Mouse (Mus musculus): ENCODE results near the gene 4931409K22Rik. TPM values are rescaled to one million over a fixed set of nuclear protein-coding genes. Genes with fewer than 3 reads are reported as not detected.
A peak's percentile ranks its signal among the peaks of the same experiment; 100 is the strongest.

The 4931409K22Rik gene
- polyA plus RNA-seq, 1 experiment from 2014 or later = 0.08 TPM

- WGBS = 4% methylated on average over 32 of the region's 34 CpGs
- Histone ChIP-seq H3K27ac (ENCODE audit: low read length) (no peak overlapping the region), H3K9me3 (replicated peaks; ENCODE audit: control insufficient read depth, low read length, poor library complexity, severe bottlenecking) (no peaks in the 10 kb centered on the region), H3K4me1 (ENCODE audit: control insufficient read depth, insufficient read depth, low read length) (peaks cover 10% of the 10 kb centered on the region), H3K27me3 (ENCODE audit: control insufficient read depth, insufficient read depth, low read depth, low read length) (peaks cover 54% of the 10 kb centered on the region), H3K9ac (ENCODE audit: low read depth, low read length) (peak overlapping the region; percentile 55; the same call in 1 of the 2 replicates), H3K4me2 (ENCODE audit: low read length) (peak overlapping the region; percentile 89), H3K4me3 (ENCODE audit: low read depth, low read length) (peak overlapping the region; percentile 43), H3K36me3 (ENCODE audit: control insufficient read depth, insufficient read depth, low read length) (no peaks in the 10 kb centered on the region)
- ATAC-seq = no peak
Measured at GRCm38 (mm10) chr5:24525360-24526189, 31.0 kb downstream of the 4931409K22Rik start.

- Histone ChIP-seq H3K9me3 (replicated peaks; ENCODE audit: control insufficient read depth, low read length, poor library complexity, severe bottlenecking) (no peaks in the 10 kb centered on the region), H3K4me1 (ENCODE audit: control insufficient read depth, insufficient read depth, low read length) (peaks cover 10% of the 10 kb centered on the region; the same call in 1 of the 2 replicates), H3K27ac (ENCODE audit: low read length) (no peak overlapping the region), H3K4me3 (ENCODE audit: low read depth, low read length) (no peak overlapping the region), H3K36me3 (ENCODE audit: control insufficient read depth, insufficient read depth, low read length) (no peaks in the 10 kb centered on the region), H3K27me3 (ENCODE audit: control insufficient read depth, insufficient read depth, low read depth, low read length) (peaks cover 54% of the 10 kb centered on the region), H3K9ac (ENCODE audit: low read depth, low read length) (no peak overlapping the region), H3K4me2 (ENCODE audit: low read length) (no peak overlapping the region)
- no peak for ATAC-seq
- 12% methylated on average over 4 of the region's 4 CpGs for WGBS
Measured at GRCm38 (mm10) chr5:24524522-24524921, 32.1 kb downstream of the 4931409K22Rik start.

- ATAC-seq = no peak
- 38% methylated on average over 8 of the region's 8 CpGs for WGBS
- H3K4me2 ChIP-seq (ENCODE audit: low read length) = no peak overlapping the region
- H3K27ac ChIP-seq (ENCODE audit: low read length) = no peak overlapping the region
- no peak overlapping the region for H3K4me3 ChIP-seq (ENCODE audit: low read depth, low read length)
- H3K9me3 ChIP-seq (replicated peaks; ENCODE audit: control insufficient read depth, low read length, poor library complexity, severe bottlenecking) = no peaks in the 10 kb centered on the region
- no peak overlapping the region for H3K9ac ChIP-seq (ENCODE audit: low read depth, low read length)
- H3K36me3 ChIP-seq (ENCODE audit: control insufficient read depth, insufficient read depth, low read length) = no peaks in the 10 kb centered on the region
- peaks cover 10% of the 10 kb centered on the region; the same call in 1 of the 2 replicates for H3K4me1 ChIP-seq (ENCODE audit: control insufficient read depth, insufficient read depth, low read length)
- peaks cover 48% of the 10 kb centered on the region for H3K27me3 ChIP-seq (ENCODE audit: control insufficient read depth, insufficient read depth, low read depth, low read length)
Measured at GRCm38 (mm10) chr5:24523806-24524205, 32.8 kb downstream of the 4931409K22Rik start.

GRCm38 (mm10) chr5:24521366-24521765 is 35.2 kb downstream of the 4931409K22Rik start:
- H3K36me3 ChIP-seq (ENCODE audit: control insufficient read depth, insufficient read depth, low read length) = no peaks in the 10 kb centered on the region
- 75% methylated on average over 8 of the region's 8 CpGs for WGBS
- H3K4me2 ChIP-seq (ENCODE audit: low read length) = no peak overlapping the region
- ATAC-seq = no peak
- no peak overlapping the region for H3K9ac ChIP-seq (ENCODE audit: low read depth, low read length)
- H3K4me3 ChIP-seq (ENCODE audit: low read depth, low read length) = no peak overlapping the region
- H3K27me3 ChIP-seq (ENCODE audit: control insufficient read depth, insufficient read depth, low read depth, low read length) = peaks cover 30% of the 10 kb centered on the region
- no peaks in the 10 kb centered on the region for H3K9me3 ChIP-seq (replicated peaks; ENCODE audit: control insufficient read depth, low read length, poor library complexity, severe bottlenecking)
- no peak overlapping the region for H3K27ac ChIP-seq (ENCODE audit: low read length)
- peaks cover 4% of the 10 kb centered on the region; the same call in 1 of the 2 replicates for H3K4me1 ChIP-seq (ENCODE audit: control insufficient read depth, insufficient read depth, low read length)

- no peaks in the 10 kb centered on the region for H3K9me3 ChIP-seq (replicated peaks; ENCODE audit: control insufficient read depth, low read length, poor library complexity, severe bottlenecking)
- H3K36me3 ChIP-seq (ENCODE audit: control insufficient read depth, insufficient read depth, low read length) = no peaks in the 10 kb centered on the region
- no peak overlapping the region for H3K27ac ChIP-seq (ENCODE audit: low read length)
- no peaks in the 10 kb centered on the region for H3K27me3 ChIP-seq (ENCODE audit: control insufficient read depth, insufficient read depth, low read depth, low read length)
- H3K4me1 ChIP-seq (ENCODE audit: control insufficient read depth, insufficient read depth, low read length) = no peaks in the 10 kb centered on the region
- H3K9ac ChIP-seq (ENCODE audit: low read depth, low read length) = no peak overlapping the region
- H3K4me2 ChIP-seq (ENCODE audit: low read length) = no peak overlapping the region
- no peak for ATAC-seq
- H3K4me3 ChIP-seq (ENCODE audit: low read depth, low read length) = no peak overlapping the region
- 56% methylated on average over 8 of the region's 8 CpGs for WGBS
Measured at GRCm38 (mm10) chr5:24512271-24512670, 44.3 kb downstream of the 4931409K22Rik start.

- Histone ChIP-seq H3K4me1 (ENCODE audit: control insufficient read depth, insufficient read depth, low read length) (no peaks in the 10 kb centered on the region), H3K27ac (ENCODE audit: low read length) (no peak overlapping the region), H3K9ac (ENCODE audit: low read depth, low read length) (no peak overlapping the region), H3K9me3 (replicated peaks; ENCODE audit: control insufficient read depth, low read length, poor library complexity, severe bottlenecking) (no peaks in the 10 kb centered on the region), H3K27me3 (ENCODE audit: control insufficient read depth, insufficient read depth, low read depth, low read length) (no peaks in the 10 kb centered on the region), H3K36me3 (ENCODE audit: control insufficient read depth, insufficient read depth, low read length) (no peaks in the 10 kb centered on the region), H3K4me3 (ENCODE audit: low read depth, low read length) (no peak overlapping the region), H3K4me2 (ENCODE audit: low read length) (no peak overlapping the region)
- ATAC-seq = no peak
- WGBS = 50% methylated on average over 11 of the region's 11 CpGs
Measured at GRCm38 (mm10) chr5:24510635-24511034, 46.0 kb downstream of the 4931409K22Rik start.

- ATAC-seq = no peak
- no peak overlapping the region for H3K27ac ChIP-seq (ENCODE audit: low read length)
- H3K36me3 ChIP-seq (ENCODE audit: control insufficient read depth, insufficient read depth, low read length) = no peaks in the 10 kb centered on the region
- no peak overlapping the region for H3K4me2 ChIP-seq (ENCODE audit: low read length)
- WGBS = 94% methylated on average over 7 of the region's 7 CpGs
- H3K9ac ChIP-seq (ENCODE audit: low read depth, low read length) = no peak overlapping the region
- H3K4me3 ChIP-seq (ENCODE audit: low read depth, low read length) = no peak overlapping the region
- peaks cover 2% of the 10 kb centered on the region; the same call in 1 of the 2 replicates for H3K4me1 ChIP-seq (ENCODE audit: control insufficient read depth, insufficient read depth, low read length)
- no peaks in the 10 kb centered on the region for H3K9me3 ChIP-seq (replicated peaks; ENCODE audit: control insufficient read depth, low read length, poor library complexity, severe bottlenecking)
- H3K27me3 ChIP-seq (ENCODE audit: control insufficient read depth, insufficient read depth, low read depth, low read length) = peaks cover 11% of the 10 kb centered on the region; the same call in 1 of the 2 replicates
Measured at GRCm38 (mm10) chr5:24508406-24508805, 48.2 kb downstream of the 4931409K22Rik start.

GRCm38 (mm10) chr5:24505513-24505912 is 51.1 kb downstream of the 4931409K22Rik start:
- Histone ChIP-seq H3K4me2 (ENCODE audit: low read length) (no peak overlapping the region), H3K9me3 (replicated peaks; ENCODE audit: control insufficient read depth, low read length, poor library complexity, severe bottlenecking) (no peaks in the 10 kb centered on the region), H3K4me3 (ENCODE audit: low read depth, low read length) (no peak overlapping the region), H3K36me3 (ENCODE audit: control insufficient read depth, insufficient read depth, low read length) (peaks cover 9% of the 10 kb centered on the region), H3K4me1 (ENCODE audit: control insufficient read depth, insufficient read depth, low read length) (peaks cover 2% of the 10 kb centered on the region; the same call in 1 of the 2 replicates), H3K9ac (ENCODE audit: low read depth, low read length) (no peak overlapping the region), H3K27ac (ENCODE audit: low read length) (no peak overlapping the region), H3K27me3 (ENCODE audit: control insufficient read depth, insufficient read depth, low read depth, low read length) (peaks cover 11% of the 10 kb centered on the region; the same call in 1 of the 2 replicates)
- WGBS = 45% methylated on average over 1 of the region's 2 CpGs
- ATAC-seq = no peak; the same call in 1 of the 2 replicates

GRCm38 (mm10) chr5:24502786-24503185 is 53.8 kb downstream of the 4931409K22Rik start:
- Histone ChIP-seq H3K4me3 (ENCODE audit: low read depth, low read length) (no peak overlapping the region), H3K9ac (ENCODE audit: low read depth, low read length) (no peak overlapping the region), H3K4me1 (ENCODE audit: control insufficient read depth, insufficient read depth, low read length) (peaks cover 2% of the 10 kb centered on the region; the same call in 1 of the 2 replicates), H3K4me2 (ENCODE audit: low read length) (no peak overlapping the region), H3K9me3 (replicated peaks; ENCODE audit: control insufficient read depth, low read length, poor library complexity, severe bottlenecking) (no peaks in the 10 kb centered on the region), H3K36me3 (ENCODE audit: control insufficient read depth, insufficient read depth, low read length) (peaks cover 17% of the 10 kb centered on the region), H3K27me3 (ENCODE audit: control insufficient read depth, insufficient read depth, low read depth, low read length) (peaks cover 11% of the 10 kb centered on the region; the same call in 1 of the 2 replicates), H3K27ac (ENCODE audit: low read length) (no peak overlapping the region)
- ATAC-seq = no peak
- 78% methylated on average over 4 of the region's 4 CpGs for WGBS
